Mouse (Mus musculus) heart, embryonic 14.5 days (tissue): Measurements from ENCODE around the gene Neurl4. TPM values are rescaled to one million over a fixed set of nuclear protein-coding genes. Genes with fewer than 3 reads are reported as not detected.

Experiments used
- ATAC-seq: fragments of 200-750 bp; cut with Nextera tagmentation; 2 replicates; pipeline ENCODE4 v1.8.0; 2017; ENCODE audit warnings: low read depth, moderate TSS enrichment; ENCODE audit not compliant: insufficient number of reproducible peaks, insufficient read depth, low FRiP score
- H3K27ac ChIP-seq, 2 experiments: fragments of 200-500 bp in 1 of 2; fragments of 300-500 bp in 1 of 2; sonication (generic) in 1 of 2; replicated peaks in 1 of 2; 2 replicates each; pipeline ENCODE4 v1.5.1; 2012 to 2014; ENCODE audit warnings: low read depth in 2 of 2, low read length in 2 of 2, control low read depth in 1 of 2, mild to moderate bottlenecking in 1 of 2, mixed read lengths in 1 of 2; ENCODE audit not compliant: control insufficient read depth in 1 of 2, insufficient read depth in 1 of 2
- H3K27me3 ChIP-seq: fragments of 300-500 bp; sonication (generic); 2 replicates; pipeline ENCODE4 v1.6.1; 2014; ENCODE audit warnings: mild to moderate bottlenecking, low read length, control low read depth; ENCODE audit not compliant: control insufficient read depth, insufficient read depth
- H3K36me3 ChIP-seq: fragments of 300-500 bp; sonication (generic); 2 replicates; pipeline ENCODE4 v1.6.1; 2014; ENCODE audit warnings: mild to moderate bottlenecking, control low read depth, low read length, mixed read lengths; ENCODE audit not compliant: control insufficient read depth, insufficient read depth
- H3K4me1 ChIP-seq, 2 experiments: fragments of 200-500 bp in 1 of 2; fragments of 300-500 bp in 1 of 2; sonication (generic) in 1 of 2; 2 replicates each; pipeline ENCODE4 v1.6.1; 2012 to 2014; ENCODE audit warnings: low read length in 2 of 2, control low read depth in 1 of 2, mixed read lengths in 1 of 2; ENCODE audit not compliant: control insufficient read depth in 2 of 2, insufficient read depth in 2 of 2
- H3K4me2 ChIP-seq: fragments of 300-500 bp; sonication (generic); 2 replicates; pipeline ENCODE4 v1.6.1; 2014; ENCODE audit warnings: mild to moderate bottlenecking, low read length
- H3K4me3 ChIP-seq, 2 experiments: fragments of 200-500 bp in 1 of 2; fragments of 300-500 bp in 1 of 2; sonication (generic) in 1 of 2; 2 replicates each; pipeline ENCODE4 v1.5.1; 2012 to 2014; ENCODE audit warnings: low read length in 2 of 2, mild to moderate bottlenecking in 2 of 2, control low read depth in 1 of 2, low read depth in 1 of 2, moderate library complexity in 1 of 2; ENCODE audit not compliant: control insufficient read depth in 1 of 2, insufficient read depth in 1 of 2
- H3K9ac ChIP-seq: fragments of 300-500 bp; sonication (generic); 2 replicates; pipeline ENCODE4 v1.6.1; 2014; ENCODE audit warnings: mild to moderate bottlenecking, low read length
- H3K9me3 ChIP-seq: fragments of 300-500 bp; sonication (generic); 2 replicates; pipeline ENCODE4 v1.6.1; 2016; ENCODE audit warnings: low read length, control low read depth; ENCODE audit not compliant: control insufficient read depth
- WGBS: fragments of 180-500 bp; shearing (Covaris S2); extraction: QIAGEN DNeasy Blood & Tissue Kit; methylation state at CpG from one replicate; pipeline ENCODE4 v1.1.7; 2014; 5-methylcytosine and 5-hydroxymethylcytosine counted together
- polyA plus RNA-seq: library from polyadenylated mRNA; unstranded; fragments of >200 nt; fragmentation: Nextera tagmentation; extraction: Ambion mirVana; gene quantifications from 2 replicates; pipeline ENCODE4 v1.2.1, GENCODE M21; 2014

The Neurl4 gene
- polyA plus RNA-seq, 1 experiment from 2014 or later: 11.1 TPM

DNA sequence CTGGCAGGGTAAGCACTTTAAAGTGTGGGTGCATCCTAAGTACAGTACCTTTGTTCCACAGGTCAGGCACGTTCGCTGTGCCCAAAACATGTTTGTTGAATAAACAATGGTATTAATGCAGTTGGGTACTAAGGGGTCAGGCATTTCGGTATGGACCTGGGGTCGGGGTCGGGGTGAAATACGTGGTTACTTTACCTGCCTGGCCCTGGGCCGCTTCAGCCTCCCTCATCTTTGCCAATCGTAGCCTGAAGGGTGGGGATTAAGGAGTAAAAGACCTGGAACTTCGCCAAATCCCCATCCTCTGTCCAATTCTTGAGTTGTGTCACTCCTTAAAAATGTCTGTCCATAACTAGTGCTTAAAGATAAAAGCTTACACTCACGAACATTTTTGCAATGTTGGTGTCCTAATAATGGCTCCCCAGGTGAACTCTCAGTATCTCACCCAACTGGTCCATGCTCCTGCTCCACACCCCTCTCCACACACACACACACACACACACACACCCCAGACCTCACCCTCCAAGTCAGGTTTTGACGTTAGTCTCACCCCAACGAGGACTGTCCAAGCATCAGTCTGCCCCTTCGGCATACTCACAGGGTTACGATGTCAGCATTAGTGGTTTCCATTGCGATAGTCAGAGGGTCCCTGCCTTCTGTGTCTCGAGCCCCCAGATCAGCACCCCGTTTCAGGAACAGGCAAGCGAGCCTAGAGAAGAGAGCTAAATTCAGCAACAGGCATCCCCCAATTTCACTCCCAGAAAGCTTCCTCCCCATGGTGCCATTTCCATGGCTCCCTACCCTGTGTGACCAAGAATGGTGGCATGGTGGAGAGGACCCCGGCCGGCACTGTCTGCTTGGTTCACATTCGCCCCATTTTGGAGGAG lies 18.8 kb upstream of the Neurl4 start:
- 57% methylated on average over 21 of the region's 21 CpGs for WGBS

DNA sequence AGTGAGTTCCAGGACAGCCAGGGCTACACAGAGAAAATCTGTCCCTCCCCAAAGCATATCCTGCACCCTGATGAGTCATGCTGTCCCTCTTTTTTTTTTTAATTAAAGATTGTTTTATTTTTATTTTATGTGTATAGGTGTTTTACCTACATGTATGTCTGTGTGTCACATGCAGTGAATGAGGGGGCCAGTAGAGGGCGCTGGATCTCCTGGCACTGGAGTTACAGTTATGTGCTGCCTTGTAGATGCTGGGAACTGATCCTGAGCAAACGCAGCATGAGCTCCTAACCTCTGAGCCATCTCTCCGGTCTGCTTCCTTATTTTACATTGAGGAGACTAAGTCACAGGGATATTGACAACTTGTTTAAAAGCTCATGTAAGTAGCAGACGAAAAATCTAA lies 17.8 kb upstream of the Neurl4 start:
- 63% methylated on average over 4 of the region's 4 CpGs for WGBS
- no peak overlapping the region for H3K9ac ChIP-seq
- no peaks in the 10 kb centered on the region for H3K36me3 ChIP-seq
- H3K4me3 ChIP-seq: no peak overlapping the region
- H3K27ac ChIP-seq: no peak overlapping the region
- H3K27me3 ChIP-seq: no peaks in the 10 kb centered on the region
- ATAC-seq: no peak
- no peak overlapping the region for H3K4me2 ChIP-seq
- H3K4me1 ChIP-seq: peaks cover 22 to 26% of the 10 kb centered on the region in 2 experiments
- no peaks in the 10 kb centered on the region for H3K9me3 ChIP-seq

More for the DNA sequence above, 18.8 kb upstream of the Neurl4 start:
- no peaks in the 10 kb centered on the region for H3K36me3 ChIP-seq
- H3K4me3 ChIP-seq: peak overlapping the region; percentile 59 to 69
- H3K4me1 ChIP-seq: peaks cover 22 to 31% of the 10 kb centered on the region in 2 experiments
- H3K9ac ChIP-seq: peak overlapping the region; percentile 79
- H3K27ac ChIP-seq: peak overlapping the region; percentile 91
- ATAC-seq: no peak
- no peaks in the 10 kb centered on the region for H3K27me3 ChIP-seq
- no peaks in the 10 kb centered on the region for H3K9me3 ChIP-seq
- H3K4me2 ChIP-seq: peak overlapping the region; percentile 86

DNA sequence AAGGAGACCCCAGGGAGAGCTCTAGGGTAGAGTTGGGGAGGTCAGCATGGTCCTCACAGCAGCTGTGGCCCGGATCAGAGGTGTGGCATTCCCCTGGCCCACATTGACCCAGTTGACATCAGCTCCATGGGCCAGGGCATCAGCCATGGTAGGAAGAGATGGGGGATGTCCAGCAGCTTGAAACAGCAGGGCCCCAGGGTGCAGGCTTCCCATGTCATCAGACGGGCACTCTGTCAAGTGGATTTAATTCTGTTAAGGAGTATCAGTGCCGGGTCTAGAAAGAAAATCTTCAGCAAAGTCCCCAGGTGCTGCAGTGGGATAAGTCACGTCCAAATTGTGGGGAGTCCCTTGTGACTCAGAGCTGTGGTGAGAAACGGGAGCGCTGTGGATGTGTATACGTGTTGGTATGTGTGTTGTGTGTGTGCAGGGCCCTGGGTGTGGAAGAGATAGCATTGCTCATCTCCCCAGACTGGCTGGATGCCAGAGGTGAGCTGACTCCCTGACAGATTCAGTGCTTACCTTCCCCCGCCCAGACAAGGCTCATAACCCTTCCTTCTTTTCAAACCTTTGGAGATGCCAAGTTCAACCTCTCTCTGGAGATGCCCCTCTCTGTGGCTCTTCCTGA lies 17.2 kb upstream of the Neurl4 start:
- H3K9me3 ChIP-seq: no peaks in the 10 kb centered on the region
- peak overlapping the region in 1 of 2 experiments; percentile 53; a peak in 1 of 4 replicates for H3K27ac ChIP-seq
- WGBS: 85% methylated on average over 8 of the region's 8 CpGs
- no peak overlapping the region for H3K4me2 ChIP-seq
- no peak overlapping the region for H3K9ac ChIP-seq
- H3K4me1 ChIP-seq: peaks cover 22 to 26% of the 10 kb centered on the region in 2 experiments
- no peaks in the 10 kb centered on the region for H3K36me3 ChIP-seq
- no peak for ATAC-seq
- no peaks in the 10 kb centered on the region for H3K27me3 ChIP-seq
- H3K4me3 ChIP-seq: no peak overlapping the region

DNA sequence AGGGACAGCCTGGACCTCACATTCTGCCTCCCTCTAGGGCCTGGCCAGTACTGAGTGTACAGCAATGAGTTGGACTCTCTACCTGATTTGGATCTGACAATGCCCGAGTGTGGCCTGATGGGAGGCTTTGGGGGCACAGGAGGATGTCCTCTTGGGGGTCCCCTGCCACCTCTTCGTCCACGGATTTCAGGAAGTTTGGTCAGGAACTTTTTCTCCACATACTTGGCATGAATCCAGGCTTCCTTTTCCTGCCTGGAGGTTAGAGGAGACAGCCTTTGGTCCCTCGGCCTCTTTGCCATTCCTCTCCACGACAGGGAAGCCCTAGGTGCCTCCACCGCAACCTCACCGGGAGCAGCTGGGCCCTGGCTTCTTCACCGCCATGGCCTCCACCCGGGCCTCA lies 16.6 kb upstream of the Neurl4 start:
- Histone ChIP-seq H3K27ac (peak overlapping the region; percentile 12 to 53; a peak in 1 of 4 replicates), H3K27me3 (no peaks in the 10 kb centered on the region), H3K36me3 (no peaks in the 10 kb centered on the region), H3K9ac (no peak overlapping the region), H3K4me2 (0 out of 2 replicates have a peak overlapping the region, but pooled peaks have one; percentile 3), H3K4me3 (no peak overlapping the region), H3K9me3 (no peaks in the 10 kb centered on the region), H3K4me1 (peaks cover 21 to 22% of the 10 kb centered on the region in 2 experiments)
- 54% methylated on average over 9 of the region's 9 CpGs for WGBS
- no peak for ATAC-seq

DNA sequence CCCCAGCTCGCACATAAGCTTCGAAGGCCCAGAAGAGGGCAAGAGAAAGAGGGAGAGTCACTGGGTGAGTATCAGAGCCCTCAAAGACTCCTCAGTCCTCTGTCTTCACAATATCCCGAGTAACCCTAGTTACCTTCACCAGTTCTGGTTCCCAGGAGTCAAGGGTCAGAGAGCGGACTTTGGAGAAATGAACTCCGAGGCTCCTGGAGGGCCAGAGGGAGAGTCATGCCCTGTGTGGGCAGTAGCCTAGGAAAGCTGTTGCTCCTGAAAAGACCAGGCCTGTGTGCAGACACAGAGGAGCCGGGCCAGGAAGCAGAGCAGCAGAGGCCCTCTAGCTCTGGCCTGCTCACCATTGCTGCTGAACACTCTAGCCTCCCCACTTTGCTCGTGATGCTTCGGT lies 16.2 kb upstream of the Neurl4 start:
- Histone ChIP-seq H3K27me3 (no peaks in the 10 kb centered on the region), H3K4me1 (peaks cover 18% of the 10 kb centered on the region in 2 experiments), H3K36me3 (no peaks in the 10 kb centered on the region), H3K4me2 (0 out of 2 replicates have a peak overlapping the region, but pooled peaks have one; percentile 3), H3K9ac (no peak overlapping the region), H3K27ac (0 out of 4 replicates have a peak overlapping the region, but pooled peaks of 1 of the 2 experiments have one; percentile 12), H3K9me3 (no peaks in the 10 kb centered on the region), H3K4me3 (no peak overlapping the region)
- no peak for ATAC-seq
- 76% methylated on average over 8 of the region's 8 CpGs for WGBS

DNA sequence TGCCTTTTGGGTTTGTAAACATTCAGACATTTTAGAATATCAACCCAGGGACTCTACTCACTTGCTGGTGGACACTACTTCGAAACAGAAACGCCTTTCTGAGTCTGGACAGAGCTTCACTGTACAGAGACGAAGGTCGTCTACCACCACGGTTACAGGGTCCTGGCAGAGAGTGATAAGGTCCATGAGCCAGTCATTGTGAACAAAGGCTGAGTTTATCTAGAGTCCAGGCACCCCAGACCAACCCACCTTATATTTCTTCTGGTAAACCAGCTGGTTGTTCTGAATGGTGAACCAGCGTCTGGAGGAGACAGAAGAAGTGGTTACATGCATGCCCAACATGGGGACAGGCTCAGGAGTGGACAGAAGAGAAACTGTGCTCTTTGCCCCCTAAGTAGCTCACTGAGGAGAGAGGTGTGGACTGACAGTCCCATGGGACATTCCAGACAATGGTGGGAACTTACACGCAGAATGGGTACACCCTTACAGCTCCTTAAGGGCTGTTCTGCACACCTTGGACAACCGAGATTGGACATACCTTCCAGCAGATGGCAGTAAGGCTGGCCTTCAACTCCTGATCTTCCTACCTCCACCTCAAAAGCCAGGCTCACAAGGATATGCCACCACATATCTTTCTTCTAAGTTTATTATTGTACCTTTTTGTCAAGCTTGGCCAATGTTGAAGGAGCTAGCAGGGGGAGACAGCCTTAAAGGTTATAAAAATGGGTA lies 13.8 kb upstream of the Neurl4 start:
- no peak overlapping the region for H3K27ac ChIP-seq
- no peak for ATAC-seq
- H3K4me2 ChIP-seq: no peak overlapping the region
- no peak overlapping the region for H3K9ac ChIP-seq
- H3K4me1 ChIP-seq: peaks cover 23 to 28% of the 10 kb centered on the region in 2 experiments
- WGBS: 45% methylated on average over 8 of the region's 8 CpGs
- H3K4me3 ChIP-seq: no peak overlapping the region
- H3K36me3 ChIP-seq: no peaks in the 10 kb centered on the region
- no peaks in the 10 kb centered on the region for H3K27me3 ChIP-seq
- no peaks in the 10 kb centered on the region for H3K9me3 ChIP-seq

DNA sequence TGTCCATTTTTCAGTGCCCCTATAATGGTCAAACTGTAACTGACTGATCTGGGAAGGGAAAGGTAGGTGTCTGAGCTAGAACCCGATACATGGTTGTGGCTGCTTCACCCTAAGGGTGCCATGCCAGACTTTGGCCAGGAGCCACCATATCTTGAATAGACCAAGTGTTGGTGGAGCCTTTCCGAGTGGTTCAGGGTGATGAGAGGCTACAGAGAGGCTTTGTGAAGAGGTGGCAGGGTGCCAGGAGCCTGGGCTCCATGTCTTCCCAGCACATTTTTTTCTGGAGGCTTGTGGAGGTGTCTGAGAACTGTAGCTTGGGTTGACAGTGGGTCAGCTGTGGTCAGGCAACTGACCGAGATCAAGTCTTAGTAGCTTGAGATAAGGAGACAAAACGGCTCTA lies 9.4 kb upstream of the Neurl4 start:
- H3K9ac ChIP-seq: no peak overlapping the region
- H3K9me3 ChIP-seq: no peaks in the 10 kb centered on the region
- ATAC-seq: peak; percentile 72
- WGBS: 11% methylated on average over 4 of the region's 4 CpGs
- H3K27me3 ChIP-seq: no peaks in the 10 kb centered on the region
- peak overlapping the region; percentile 27 to 30; a peak in 2 of 4 replicates for H3K27ac ChIP-seq
- peaks cover 20 to 22% of the 10 kb centered on the region in 2 experiments for H3K4me1 ChIP-seq
- no peaks in the 10 kb centered on the region for H3K36me3 ChIP-seq
- no peak overlapping the region for H3K4me3 ChIP-seq
- no peak overlapping the region for H3K4me2 ChIP-seq
